Mouse (Mus musculus) hindbrain, embryonic 11.5 days (tissue): ENCODE data around the gene Mtln. TPM values are rescaled to one million over a fixed set of nuclear protein-coding genes. Genes with fewer than 3 reads are reported as not detected.

ENCODE experiments used
- ATAC-seq: fragments of 200-750 bp; cut with Nextera tagmentation; 2 replicates; pipeline ENCODE4 v1.8.0; 2017; ENCODE audit warnings: mild to moderate bottlenecking, moderate TSS enrichment, moderate library complexity; ENCODE audit not compliant: low FRiP score
- DNase-seq: peaks from one replicate; pipeline ENCODE4 v3.0.0-alpha.2; 2015; ENCODE audit warnings: low spot score
- H3K27ac ChIP-seq: fragments of 300-500 bp; sonication (generic); 2 replicates; pipeline ENCODE4 v1.5.1; 2014; ENCODE audit warnings: mild to moderate bottlenecking, low read depth, low read length
- H3K27me3 ChIP-seq: fragments of 300-500 bp; sonication (generic); 2 replicates; pipeline ENCODE4 v1.6.1; 2014; ENCODE audit warnings: mild to moderate bottlenecking, low read length, moderate library complexity, mixed read lengths; ENCODE audit not compliant: control insufficient read depth, insufficient read depth
- H3K36me3 ChIP-seq: fragments of 300-500 bp; sonication (generic); 2 replicates; pipeline ENCODE4 v1.6.1; 2014; ENCODE audit warnings: mild to moderate bottlenecking, low read length, moderate library complexity, mixed read lengths; ENCODE audit not compliant: control insufficient read depth, insufficient read depth
- H3K4me1 ChIP-seq: fragments of 300-500 bp; sonication (generic); replicated peaks from 2 replicates; pipeline ENCODE4 v1.6.1; 2014; ENCODE audit warnings: low read length, mixed read lengths; ENCODE audit not compliant: control insufficient read depth, insufficient read depth
- H3K4me2 ChIP-seq: fragments of 300-500 bp; sonication (generic); replicated peaks from 2 replicates; pipeline ENCODE4 v1.6.1; 2014; ENCODE audit warnings: mild to moderate bottlenecking, low read depth, low read length
- H3K4me3 ChIP-seq: fragments of 300-500 bp; sonication (generic); 2 replicates; pipeline ENCODE4 v1.5.1; 2014; ENCODE audit warnings: low read depth, low read length
- H3K9ac ChIP-seq: fragments of 300-500 bp; sonication (generic); 2 replicates; pipeline ENCODE4 v1.6.1; 2014; ENCODE audit warnings: low read depth, low read length
- H3K9me3 ChIP-seq: fragments of 300-500 bp; sonication (generic); 2 replicates; pipeline ENCODE4 v1.6.1; 2016; ENCODE audit warnings: low read length; ENCODE audit not compliant: control insufficient read depth
- whole genome bisulfite sequencing: fragments of 180-500 bp; shearing (Covaris S2); extraction: QIAGEN DNeasy Blood & Tissue Kit; methylation state at CpG from one replicate; pipeline ENCODE4 v1.1.7; 2014; 5-methylcytosine and 5-hydroxymethylcytosine counted together
- polyA plus RNA-seq: library from polyadenylated mRNA; unstranded; fragments of >200 nt; fragmentation: Nextera tagmentation; extraction: Ambion mirVana; gene quantifications from 2 replicates; pipeline ENCODE4 v1.2.1, GENCODE M21; 2014

Mtln gene
- 26.5 and 26.9 TPM in 2 replicates for polyA plus RNA-seq

- peaks cover 3% of the 10 kb centered on the region; the same call in 1 of the 2 replicates for H3K4me1 ChIP-seq
- 2% methylated on average over 37 of the region's 37 CpGs for WGBS
- ATAC-seq = peak; percentile 93
- H3K36me3 ChIP-seq = no peaks in the 10 kb centered on the region
- H3K4me2 ChIP-seq = peak within 1 kb of the TSS; percentile 50
- DNase-seq = peak; percentile 87
- H3K9ac ChIP-seq = peak within 1 kb of the TSS; percentile 79
- H3K9me3 ChIP-seq = no peaks in the 10 kb centered on the region
- H3K27me3 ChIP-seq = no peaks in the 10 kb centered on the region
- peak within 1 kb of the TSS; percentile 76 for H3K27ac ChIP-seq
- H3K4me3 ChIP-seq = peak within 1 kb of the TSS; percentile 78
Measured at GRCm38 (mm10) chr2:127791919-127792603, at the start of gene Mtln. Gene Mtln, minus strand, starts transcription at chr2:127792488.

- H3K27ac ChIP-seq = no peak overlapping the region
- peaks cover 6% of the 10 kb centered on the region for H3K27me3 ChIP-seq
- ATAC-seq (no peak), DNase-seq (no peak)
- H3K9ac ChIP-seq = no peak overlapping the region
- no peaks in the 10 kb centered on the region for H3K9me3 ChIP-seq
- H3K4me3 ChIP-seq = no peak overlapping the region
- WGBS = 91% methylated on average over 1 of the region's 1 CpGs
- no peaks in the 10 kb centered on the region for H3K4me1 ChIP-seq
- H3K4me2 ChIP-seq = no peak overlapping the region
- H3K36me3 ChIP-seq = no peaks in the 10 kb centered on the region
Measured at GRCm38 (mm10) chr2:127841402-127841801, 49.1 kb upstream of the Mtln start.

DNA sequence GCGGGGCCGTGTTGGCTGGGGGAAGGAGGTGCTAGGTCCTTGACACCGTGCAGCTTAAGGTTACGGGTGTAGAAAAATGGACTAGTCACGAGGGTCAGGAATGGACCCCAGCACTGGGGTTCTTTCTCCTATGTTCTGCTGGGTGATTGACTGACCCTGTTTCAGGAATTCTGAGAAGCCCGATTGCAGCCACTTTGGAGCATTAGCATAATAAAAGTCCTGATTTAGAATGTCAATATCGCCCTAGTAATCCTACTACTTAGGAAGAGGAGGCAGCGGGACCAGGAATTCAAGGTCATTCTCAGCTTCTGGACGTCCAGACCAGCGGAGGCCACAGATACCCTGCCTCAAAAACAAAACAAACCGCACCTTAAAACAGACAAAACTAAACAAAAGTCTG is 47.1 kb upstream of the Mtln start:
- Histone ChIP-seq H3K36me3 (no peaks in the 10 kb centered on the region), H3K27me3 (peaks cover 6% of the 10 kb centered on the region), H3K4me1 (no peaks in the 10 kb centered on the region), H3K9me3 (no peaks in the 10 kb centered on the region), H3K4me2 (no peak overlapping the region), H3K27ac (no peak overlapping the region), H3K9ac (no peak overlapping the region), H3K4me3 (no peak overlapping the region)
- no peak for DNase-seq
- 15% methylated on average over 11 of the region's 11 CpGs for WGBS
- no peak for ATAC-seq

DNA sequence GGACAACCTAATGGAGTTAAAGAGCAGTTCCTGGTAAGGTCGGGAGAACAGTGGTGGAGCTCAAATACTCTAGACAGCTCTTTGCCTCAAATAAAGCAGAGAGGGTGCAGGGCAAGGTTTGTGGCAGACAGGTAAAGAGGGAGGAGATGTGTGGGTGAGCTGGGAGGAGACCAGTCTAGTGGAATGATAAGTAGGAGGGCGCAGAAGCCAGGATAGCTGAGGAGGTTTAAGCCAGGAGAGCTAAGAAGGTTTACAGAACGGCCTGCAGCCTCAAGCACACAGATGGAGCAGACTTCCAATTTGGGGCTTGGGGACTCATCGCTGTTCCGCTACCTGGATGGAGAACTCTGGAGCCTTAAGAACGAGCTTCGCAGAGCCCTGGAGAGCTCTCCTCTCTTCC is 46.3 kb upstream of the Mtln start, which contains the start of gene Acoxl:
Gene Acoxl, plus strand, starts transcription at position 301 of the 400 bp plus-strand sequence.
- Histone ChIP-seq H3K9me3 (no peaks in the 10 kb centered on the region), H3K4me2 (no peak within 1 kb of the TSS), H3K36me3 (no peaks in the 10 kb centered on the region), H3K4me3 (no peak within 1 kb of the TSS), H3K9ac (no peak within 1 kb of the TSS), H3K27me3 (peaks cover 6% of the 10 kb centered on the region), H3K4me1 (no peaks in the 10 kb centered on the region), H3K27ac (no peak within 1 kb of the TSS)
- WGBS = 73% methylated on average over 7 of the region's 7 CpGs
- no peak for ATAC-seq
- no peak for DNase-seq

GRCm38 (mm10) chr2:127832833-127833190 is 40.5 kb upstream of the Mtln start:
- no peaks in the 10 kb centered on the region for H3K36me3 ChIP-seq
- DNase-seq (peak; percentile 35), ATAC-seq (no peak)
- H3K4me1 ChIP-seq = no peaks in the 10 kb centered on the region
- H3K4me2 ChIP-seq = no peak overlapping the region
- WGBS = 27% methylated on average over 2 of the region's 2 CpGs
- H3K4me3 ChIP-seq = no peak overlapping the region
- no peak overlapping the region for H3K27ac ChIP-seq
- no peaks in the 10 kb centered on the region for H3K27me3 ChIP-seq
- no peaks in the 10 kb centered on the region for H3K9me3 ChIP-seq
- no peak overlapping the region for H3K9ac ChIP-seq

DNA sequence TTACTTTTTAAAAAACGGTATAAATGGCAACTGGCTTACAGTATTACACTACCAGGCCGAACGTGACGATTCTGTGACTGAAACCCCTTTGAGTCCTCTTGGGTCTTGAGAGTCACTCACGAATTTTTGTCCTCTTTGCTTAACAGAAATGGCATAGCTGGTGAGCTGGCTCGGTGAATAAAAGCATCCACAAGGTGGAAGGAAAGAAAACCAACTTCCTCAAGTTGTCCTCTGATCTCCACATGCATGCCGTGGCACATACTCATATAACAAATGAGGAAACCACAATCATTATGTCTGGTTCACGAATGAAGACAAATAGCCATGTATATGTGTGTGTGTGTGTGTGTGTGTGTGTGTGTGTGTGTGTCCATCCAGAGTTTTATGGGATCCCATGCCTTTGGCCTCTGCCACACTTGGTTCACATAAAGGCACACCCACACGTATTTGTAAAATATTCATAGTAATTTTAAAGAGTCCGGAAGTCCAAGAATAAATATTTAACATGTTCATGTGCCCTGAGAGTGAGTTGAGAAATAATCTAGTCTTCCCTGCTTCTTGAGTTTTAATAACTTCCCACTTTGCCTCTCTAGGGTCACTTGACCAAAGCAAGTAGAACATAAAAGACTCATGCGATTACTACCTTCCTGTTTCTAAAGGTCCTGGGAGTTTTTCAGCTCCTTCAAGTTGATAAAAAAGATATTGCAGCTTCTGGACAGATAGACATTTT is 40.0 kb upstream of the Mtln start:
- ATAC-seq = peak; percentile 45; the same call in 1 of the 2 replicates
- WGBS = 44% methylated on average over 11 of the region's 11 CpGs
- H3K9me3 ChIP-seq = no peaks in the 10 kb centered on the region
- no peaks in the 10 kb centered on the region for H3K36me3 ChIP-seq
- H3K9ac ChIP-seq = no peak overlapping the region
- DNase-seq = no peak
- H3K4me1 ChIP-seq = no peaks in the 10 kb centered on the region
- H3K4me2 ChIP-seq = peak overlapping the region; percentile 60
- H3K27ac ChIP-seq = no peak overlapping the region
- peak overlapping the region; percentile 70 for H3K4me3 ChIP-seq
- no peaks in the 10 kb centered on the region for H3K27me3 ChIP-seq

- ATAC-seq = peak; percentile 97
- no peaks in the 10 kb centered on the region for H3K4me1 ChIP-seq
- no peak within 1 kb of the TSS for H3K27ac ChIP-seq
- DNase-seq = peak; percentile 96
- H3K36me3 ChIP-seq = no peaks in the 10 kb centered on the region
- H3K27me3 ChIP-seq = no peaks in the 10 kb centered on the region
- under 1% methylated on average over 47 of the region's 56 CpGs for WGBS
- H3K4me2 ChIP-seq = peak within 1 kb of the TSS; percentile 60
- H3K9me3 ChIP-seq = no peaks in the 10 kb centered on the region
- peak within 1 kb of the TSS; percentile 52 for H3K9ac ChIP-seq
- H3K4me3 ChIP-seq = peak within 1 kb of the TSS; percentile 70
Measured at GRCm38 (mm10) chr2:127831401-127832102, 39.3 kb upstream of the Mtln start, which contains the start of gene Bub1. Gene Bub1, minus strand, starts transcription at chr2:127831865.

DNA sequence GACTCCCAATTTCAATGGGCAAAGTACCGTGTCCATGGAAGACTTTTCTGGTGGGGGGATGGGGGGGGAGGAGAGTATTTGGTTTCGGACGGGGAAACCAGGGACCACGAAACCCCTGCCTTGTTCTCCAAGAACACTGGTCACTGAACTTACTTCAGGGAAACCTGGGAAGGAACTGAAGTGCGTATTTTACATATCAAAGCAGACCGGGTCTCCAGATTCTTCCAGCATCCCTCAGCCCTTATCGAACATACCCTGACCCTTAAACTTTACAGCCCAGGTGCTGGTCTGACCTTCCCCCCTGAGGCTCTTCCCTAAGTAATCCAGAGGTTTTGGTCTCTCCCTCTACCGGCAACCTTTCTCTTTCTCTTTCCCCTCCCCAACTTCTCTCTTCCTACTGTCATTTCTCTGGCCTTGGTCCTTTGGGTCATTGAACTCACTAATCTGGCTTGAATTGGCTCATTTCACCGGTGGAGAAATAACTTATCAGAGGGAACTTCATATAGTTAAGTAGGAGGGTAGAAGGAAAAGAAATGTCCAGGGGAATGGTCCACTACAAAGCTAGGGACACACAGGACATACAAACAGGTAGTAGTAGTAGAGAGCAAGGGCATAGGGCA is 2.5 kb downstream of the Mtln start:
- H3K9me3 ChIP-seq = no peaks in the 10 kb centered on the region
- H3K27ac ChIP-seq = no peak overlapping the region
- WGBS = 22% methylated on average over 9 of the region's 9 CpGs
- no peaks in the 10 kb centered on the region for H3K36me3 ChIP-seq
- no peak overlapping the region for H3K9ac ChIP-seq
- H3K4me2 ChIP-seq = peak overlapping the region; percentile 42; the same call in 1 of the 2 replicates
- DNase-seq (no peak), ATAC-seq (no peak)
- H3K27me3 ChIP-seq = no peaks in the 10 kb centered on the region
- H3K4me3 ChIP-seq = no peak overlapping the region
- peaks cover 3% of the 10 kb centered on the region; the same call in 1 of the 2 replicates for H3K4me1 ChIP-seq
